Mouse (Mus musculus) retina, embryonic 14.5 days (tissue): ENCODE measurements around the gene Gm10490.

Experiments
- DNase-seq: peaks from one replicate; pipeline ENCODE4 v3.0.0-alpha.2; 2015; ENCODE audit warnings: low spot score

Gene Gm10490

GRCm38 (mm10) chrX:7926266-7926665, 16.9 kb downstream of the Gm10490 start:
- DNase-seq, result no peak

GRCm38 (mm10) chrX:7927116-7927515, 17.8 kb downstream of the Gm10490 start:
- no peak for DNase-seq

GRCm38 (mm10) chrX:7928270-7928790, 19.0 kb downstream of the Gm10490 start, which contains the start of gene Eras:
TSS of gene Eras (minus strand) at chrX:7928607.
- no peak for DNase-seq

- DNase-seq, result no peak
Measured at GRCm38 (mm10) chrX:7936874-7937273, 27.5 kb downstream of the Gm10490 start.

- DNase-seq, result no peak
Measured at GRCm38 (mm10) chrX:7937667-7938066, 28.3 kb downstream of the Gm10490 start.

GRCm38 (mm10) chrX:7945618-7946017, 36.3 kb downstream of the Gm10490 start:
- DNase-seq, result no peak

- DNase-seq, result peak; percentile 20
Measured at GRCm38 (mm10) chrX:7947108-7947899, 38.0 kb downstream of the Gm10490 start, which contains the start of gene Hdac6. TSS of gene Hdac6 (minus strand) at chrX:7947889.

- peak; percentile 90 for DNase-seq
Measured at GRCm38 (mm10) chrX:7947900-7948492, 38.7 kb downstream of the Gm10490 start.

GRCm38 (mm10) chrX:7950091-7950490, 40.7 kb downstream of the Gm10490 start:
- no peak for DNase-seq

GRCm38 (mm10) chrX:7958868-7959267, 49.5 kb downstream of the Gm10490 start:
- no peak for DNase-seq
